Mouse (Mus musculus) lung, postnatal 0 days (tissue): ENCODE results near the gene Lad1.

Experiments used
- CTCF ChIP-seq: IDR thresholded peaks from 2 replicates; pipeline ENCODE4 v1.5.1; 2016; ENCODE audit warnings: antibody characterized with exemption, mild to moderate bottlenecking
- EP300 ChIP-seq: IDR thresholded peaks from 2 replicates; pipeline ENCODE4 v1.6.1; 2016; ENCODE audit warnings: antibody characterized with exemption, mild to moderate bottlenecking, control low read depth

DNA sequence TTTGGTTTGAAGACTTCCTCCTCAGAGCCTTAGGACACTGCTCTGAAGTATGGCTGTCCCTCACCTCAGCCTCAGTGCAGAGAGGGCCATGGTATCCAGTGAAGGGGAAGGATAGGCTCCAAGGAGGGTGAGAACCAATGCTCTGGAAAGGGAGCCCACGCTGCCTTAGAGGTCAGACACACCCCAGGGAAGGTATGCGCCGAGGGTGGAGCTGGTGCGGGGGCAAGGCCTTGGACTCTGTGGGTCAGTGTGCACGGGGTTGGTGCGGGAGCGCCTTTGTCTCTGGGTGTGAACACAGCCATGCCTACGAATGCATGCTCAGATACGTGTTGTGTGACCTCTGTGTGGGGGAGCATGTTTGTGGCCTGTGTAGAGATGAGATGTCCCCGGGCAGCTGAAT lies 1.7 kb downstream of the Lad1 start:
- TF ChIP-seq CTCF (no peak), EP300 (no peak)
